Mouse (Mus musculus) megakaryocyte, adult 5-6 weeks (primary cell): ENCODE results near the gene Zfp966. TPM values are rescaled to one million over a fixed set of nuclear protein-coding genes. Genes with fewer than 3 reads are reported as not detected.
"Not testable (repeated sequence)": the region's sequence is repeated elsewhere in the genome, so short reads cannot be mapped to it uniquely, and the experiment has no call there.

Experiments used
- ATAC-seq: 2 replicates; pipeline ENCODE4 v1.8.0; 2016; ENCODE audit warnings: mild to moderate bottlenecking, inconsistent platforms; ENCODE audit not compliant: poor library complexity, severe bottlenecking
- total RNA-seq, 2 experiments: library from RNA; stranded (forward) in 1 of 2; stranded (reverse) in 1 of 2; fragments of 153-499, 151-499 nt in 1 of 2; fragments of 221-1000, 200-1000 nt in 1 of 2; gene quantifications; 2 replicates each; pipeline versions ENCODE4 v1.2.3 to v1.2.4; 2015 to 2017

Zfp966 gene
- total RNA-seq (2015) (3.1 and 4.2 TPM in 2 replicates), total RNA-seq (2017) (5.9 and 6.0 TPM in 2 replicates)

DNA sequence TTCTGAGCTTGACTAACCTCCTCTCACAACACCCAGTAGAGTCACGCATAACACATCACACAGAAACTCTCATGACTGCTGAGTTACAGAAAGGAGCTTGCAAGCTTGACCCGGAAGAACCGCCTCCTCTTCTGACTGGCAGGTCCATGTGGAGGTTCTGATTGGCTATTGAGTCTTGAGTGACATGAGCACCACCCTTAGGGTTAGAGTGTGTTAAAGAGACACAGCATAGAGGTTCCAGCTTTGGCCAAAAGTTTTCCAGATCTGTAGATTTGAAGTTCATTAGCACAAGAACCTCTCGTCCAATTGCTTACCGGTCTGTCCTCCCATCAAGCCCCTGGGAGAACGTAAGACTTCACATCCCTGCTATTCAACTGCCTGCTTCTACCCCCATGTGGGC lies at the start of gene Zfp966:
Zfp966 (minus strand) TSS at position 101 of the 400 bp plus-strand sequence.
- ATAC-seq: not testable (repeated sequence)

GRCm38 (mm10) chr2:175965031-175965430 lies 34.1 kb upstream of the Zfp966 start, which contains the start of gene Gm2026:
Gene Gm2026 (plus strand): TSS chr2:175965331.
- not testable (repeated sequence) for ATAC-seq

DNA sequence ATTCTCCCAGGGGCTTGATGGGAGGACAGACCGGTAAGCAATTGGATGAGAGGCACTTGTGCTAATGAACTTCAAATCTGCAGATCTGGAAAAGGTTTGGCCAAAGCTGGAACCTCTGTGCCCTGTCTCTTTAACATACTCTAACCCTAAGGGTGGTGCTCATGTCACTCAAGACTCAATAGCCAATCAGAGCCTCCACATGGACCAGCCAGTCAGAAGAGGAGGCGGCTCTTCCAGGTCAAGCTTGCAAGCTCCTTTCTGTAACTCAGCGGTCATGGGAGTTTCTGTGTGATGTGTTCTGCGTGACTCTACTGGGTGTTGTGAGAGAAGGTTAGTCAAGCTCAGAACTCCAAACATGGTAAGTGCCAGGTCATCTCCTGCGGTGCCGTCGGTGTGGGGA lies 61.9 kb downstream of the Zfp966 start, which contains the start of gene Gm6710:
Gm6710 (plus strand) TSS at position 196 of the 400 bp plus-strand sequence.
- ATAC-seq: peak; percentile 70

Other genes with a start within 250 kb of the Zfp966 start
- gene Zfp969, start 227.5 kb downstream of the Zfp966 start, total RNA-seq (2015): 0.98 and 6.1 TPM in 2 replicates
- gene Zfp969, start 227.5 kb downstream of the Zfp966 start, total RNA-seq (2017): 15.7 TPM in 1 of 2 replicates, not detected in the other
- gene Gm2007, start 189.6 kb downstream of the Zfp966 start, total RNA-seq (2015): not detected in 2 replicates
- not detected in 2 replicates for gene Gm2007, start 189.6 kb downstream of the Zfp966 start, total RNA-seq (2017)
- 6.5 and 9.0 TPM in 2 replicates for gene Gm14288, start 130.0 kb downstream of the Zfp966 start, total RNA-seq (2015)
- 3.5 and 6.8 TPM in 2 replicates for gene Gm14288, start 130.0 kb downstream of the Zfp966 start, total RNA-seq (2017)
- gene Gm6710, start 61.9 kb downstream of the Zfp966 start, total RNA-seq (2015): 4.8 and 5.0 TPM in 2 replicates
- gene Gm6710, start 61.9 kb downstream of the Zfp966 start, total RNA-seq (2017): 0.84 and 2.1 TPM in 2 replicates
- gene Gm2026, start 34.2 kb upstream of the Zfp966 start, total RNA-seq (2015): 9.9 and 13.1 TPM in 2 replicates
- gene Gm2026, start 34.2 kb upstream of the Zfp966 start, total RNA-seq (2017): 0.49 and 8.3 TPM in 2 replicates
- gene Gm2004, start 218.7 kb upstream of the Zfp966 start, total RNA-seq (2015): 0.23 TPM in 1 of 2 replicates, not detected in the other
- 0.18 and 0.41 TPM in 2 replicates for gene Gm2004, start 218.7 kb upstream of the Zfp966 start, total RNA-seq (2017)